Mouse (Mus musculus): Measurements from ENCODE around the gene Naalad2. TPM values are rescaled to one million over a fixed set of nuclear protein-coding genes. Genes with fewer than 3 reads are reported as not detected.
"Not testable (repeated sequence)": the region's sequence is repeated elsewhere in the genome, so short reads cannot be mapped to it uniquely, and the experiment has no call there.

The Naalad2 gene
- polyA plus RNA-seq, 1 experiment from 2014 or later: 3.5 TPM

DNA sequence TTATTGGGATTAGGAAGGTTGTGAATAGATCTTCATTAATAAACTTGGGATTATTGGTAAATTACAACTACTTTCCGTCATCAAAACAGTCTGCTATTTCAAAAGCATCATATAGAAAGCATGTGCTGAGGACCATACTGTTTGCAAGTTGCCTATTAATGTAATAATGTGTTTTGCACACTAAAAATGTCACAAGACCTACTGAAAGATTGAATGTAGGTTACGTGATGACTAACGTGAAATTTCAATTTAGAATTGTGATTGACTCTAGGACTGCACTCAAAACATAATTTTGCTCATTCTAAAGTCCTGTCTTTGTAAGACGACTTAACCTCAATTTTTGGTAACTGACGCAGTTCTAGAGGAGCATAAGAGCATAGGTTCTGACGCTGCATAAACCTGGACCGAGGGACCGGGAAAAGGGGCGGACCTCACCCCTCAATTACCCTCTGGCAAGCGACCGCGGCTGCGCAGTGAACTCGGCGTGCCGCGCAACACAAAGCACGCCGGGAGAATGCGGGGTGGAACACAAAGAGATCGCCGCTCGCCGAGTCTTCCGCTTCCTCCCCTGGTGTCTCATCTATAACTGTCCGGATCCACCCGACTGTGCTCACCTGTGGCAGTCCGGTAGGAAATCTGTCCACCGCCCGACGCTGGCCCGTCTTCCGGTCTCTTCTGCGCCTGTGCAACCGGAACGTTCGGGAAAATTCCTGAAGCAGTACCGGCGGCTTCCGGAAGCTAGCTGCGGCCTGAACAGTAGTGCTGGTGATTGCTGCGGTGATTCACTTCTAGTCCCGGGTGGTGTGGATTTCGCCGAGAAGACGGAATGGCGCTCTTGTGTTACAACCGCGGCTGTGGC is 111.0 kb downstream of the Naalad2 start, which contains the start of gene Chordc1:
Gene Chordc1, plus strand, starts transcription at position 555 of the 859 bp plus-strand sequence.
- Histone ChIP-seq H3K36me3 (peaks cover 5% of the 10 kb centered on the region; the same call in 1 of the 2 replicates), H3K4me1 (peaks cover 9% of the 10 kb centered on the region), H3K27ac (peak within 1 kb of the TSS; percentile 86), H3K9ac (peak within 1 kb of the TSS; percentile 99), H3K27me3 (no peaks in the 10 kb centered on the region), H3K4me3 (peak within 1 kb of the TSS; percentile 96), H3K4me2 (peak within 1 kb of the TSS; percentile 71), H3K9me3 (no peaks in the 10 kb centered on the region)
- ATAC-seq (ENCODE audit: insufficient number of reproducible peaks, insufficient read depth, low FRiP score, low TSS enrichment, low read depth): peak; percentile 99
- 2% methylated on average over 49 of the region's 49 CpGs for WGBS

DNA sequence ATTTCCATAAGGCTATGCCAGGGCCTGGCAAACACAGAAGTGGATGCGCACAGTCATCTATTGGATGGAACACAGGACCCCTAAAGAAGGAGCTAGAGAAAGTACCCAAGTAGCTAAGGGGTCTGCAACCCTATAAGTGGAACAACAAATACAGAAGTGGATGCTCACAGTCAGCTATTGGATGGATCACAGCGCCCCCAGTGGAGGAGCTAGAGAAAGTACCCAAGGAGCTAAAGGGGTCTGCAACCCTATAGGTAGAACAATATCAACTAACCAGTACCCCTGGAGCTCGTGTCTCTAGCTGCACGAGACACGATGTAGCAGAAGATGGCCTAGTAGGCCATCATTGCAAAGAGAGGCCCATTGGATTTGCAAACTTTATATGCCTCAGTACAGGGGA is 124.1 kb downstream of the Naalad2 start:
- ATAC-seq (ENCODE audit: insufficient number of reproducible peaks, insufficient read depth, low FRiP score, low TSS enrichment, low read depth); H3K27me3 ChIP-seq; H3K9me3 ChIP-seq; H3K4me3 ChIP-seq; H3K36me3 ChIP-seq; H3K27ac ChIP-seq; H3K9ac ChIP-seq; H3K4me2 ChIP-seq; H3K4me1 ChIP-seq: not testable (repeated sequence)
- 30% methylated on average over 5 of the region's 5 CpGs for WGBS

DNA sequence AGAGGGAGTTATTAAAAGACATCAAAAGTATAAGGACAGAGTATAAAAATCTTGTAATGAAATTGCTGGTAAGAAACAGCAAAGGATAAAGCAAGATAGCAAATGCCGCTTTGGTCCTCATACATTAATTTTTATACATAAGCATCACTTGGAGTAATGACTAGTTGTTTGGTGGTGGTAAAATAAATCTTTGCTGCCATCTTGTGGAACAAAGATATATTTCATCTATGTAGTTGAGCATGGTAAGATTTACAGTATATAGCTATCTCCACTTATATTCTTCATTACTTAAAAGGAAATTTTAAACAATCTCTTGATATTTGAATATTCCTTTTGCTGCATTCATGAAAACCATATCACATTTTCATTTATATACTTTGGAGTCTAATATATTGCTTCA is 125.3 kb downstream of the Naalad2 start:
- Histone ChIP-seq H3K4me1 (no peaks in the 10 kb centered on the region), H3K36me3 (no peaks in the 10 kb centered on the region), H3K4me3 (no peak overlapping the region), H3K27me3 (no peaks in the 10 kb centered on the region), H3K4me2 (no peak overlapping the region), H3K9me3 (no peaks in the 10 kb centered on the region), H3K27ac (no peak overlapping the region), H3K9ac (no peak overlapping the region)
- ATAC-seq (ENCODE audit: insufficient number of reproducible peaks, insufficient read depth, low FRiP score, low TSS enrichment, low read depth): no peak
- 37% methylated on average over 1 of the region's 1 CpGs for WGBS

DNA sequence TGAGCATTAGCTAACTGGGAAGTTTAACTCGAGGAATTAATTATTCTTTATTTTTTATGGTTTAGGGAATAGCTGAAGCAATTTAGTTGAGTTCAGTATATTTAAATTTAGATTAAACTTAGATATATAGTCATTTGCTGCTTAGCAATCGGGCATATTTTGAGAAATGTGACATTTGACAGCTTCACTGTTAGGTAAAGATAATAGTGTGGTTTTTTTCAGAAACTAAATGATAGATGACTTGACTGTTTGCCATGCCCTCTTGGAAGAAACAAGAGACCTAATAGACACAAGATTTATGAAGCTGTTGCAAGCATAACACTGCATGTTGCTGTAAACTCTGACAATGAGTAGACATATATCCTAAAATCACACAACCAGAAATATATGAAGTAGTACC is 126.0 kb downstream of the Naalad2 start:
- Histone ChIP-seq H3K9me3 (no peaks in the 10 kb centered on the region), H3K4me2 (no peak overlapping the region), H3K4me1 (no peaks in the 10 kb centered on the region), H3K9ac (no peak overlapping the region), H3K27ac (no peak overlapping the region), H3K4me3 (no peak overlapping the region), H3K27me3 (0 out of 2 replicates have a peak, but pooled peaks cover under 1% of the 10 kb centered on the region), H3K36me3 (no peaks in the 10 kb centered on the region)
- ATAC-seq (ENCODE audit: insufficient number of reproducible peaks, insufficient read depth, low FRiP score, low TSS enrichment, low read depth): no peak
- 58% methylated on average over 2 of the region's 2 CpGs for WGBS

DNA sequence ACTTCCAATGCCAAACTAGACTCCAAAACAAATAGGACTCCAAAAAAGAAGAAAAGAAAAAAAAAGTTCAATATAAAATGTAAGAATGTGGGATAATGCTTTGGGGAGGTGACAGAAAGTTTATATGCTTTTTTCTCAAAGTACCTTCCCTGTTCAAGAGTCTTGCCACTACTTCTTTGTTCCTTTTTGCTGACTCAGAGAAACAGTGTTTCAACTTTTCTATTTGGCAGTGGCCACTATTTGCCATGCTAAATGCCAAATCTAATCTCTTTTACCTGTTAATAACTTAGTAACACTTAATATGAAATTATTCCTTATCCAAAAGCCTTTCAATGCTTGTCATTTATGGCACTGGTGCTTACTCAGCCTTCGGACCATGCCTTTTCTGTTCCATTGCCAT is 126.9 kb downstream of the Naalad2 start:
- ATAC-seq (ENCODE audit: insufficient number of reproducible peaks, insufficient read depth, low FRiP score, low TSS enrichment, low read depth): no peak
- WGBS: 87% methylated on average over 1 of the region's 1 CpGs
- H3K4me1 ChIP-seq: no peaks in the 10 kb centered on the region

More for the DNA sequence above, 126.9 kb downstream of the Naalad2 start:
- no peaks in the 10 kb centered on the region for H3K9me3 ChIP-seq
- no peak overlapping the region for H3K27ac ChIP-seq
- H3K36me3 ChIP-seq: no peaks in the 10 kb centered on the region
- 0 out of 2 replicates have a peak, but pooled peaks cover 4% of the 10 kb centered on the region for H3K27me3 ChIP-seq
- H3K9ac ChIP-seq: no peak overlapping the region
- H3K4me3 ChIP-seq: no peak overlapping the region
- no peak overlapping the region for H3K4me2 ChIP-seq

Other genes with a start within 250 kb of the Naalad2 start
- 112 and 128 TPM in 2 replicates for gene Chordc1, start 110.9 kb downstream of the Naalad2 start, polyA plus RNA-seq (2015; fragmentation: Nextera tagmentation; extraction: Ambion mirVana)
- not detected in 2 replicates for gene Ubtfl1, start 1.4 kb upstream of the Naalad2 start, polyA plus RNA-seq (2015; fragmentation: Nextera tagmentation; extraction: Ambion mirVana)
- not detected in 2 replicates for gene Mbd3l2, start 27.7 kb upstream of the Naalad2 start, polyA plus RNA-seq (2015; fragmentation: Nextera tagmentation; extraction: Ambion mirVana)
- gene Zfp558, start 75.3 kb upstream of the Naalad2 start, polyA plus RNA-seq (2015; fragmentation: Nextera tagmentation; extraction: Ambion mirVana): 10.7 and 11.1 TPM in 2 replicates
- gene Mbd3l1, start 75.4 kb upstream of the Naalad2 start, polyA plus RNA-seq (2015; fragmentation: Nextera tagmentation; extraction: Ambion mirVana): not detected in 2 replicates